Mouse (Mus musculus) heart, postnatal 0 days (tissue): ENCODE measurements at regions not wholly inside any gene's neighbourhood (a gene's known extent, or its start where the extent isn't known, plus 50 kb on each side); places are given as distances from the start of the nearest gene placed in this dataset.

Source experiments
- CTCF ChIP-seq: IDR thresholded peaks from 2 replicates; pipeline ENCODE4 v1.5.1; 2016; ENCODE audit warnings: antibody characterized with exemption, control low read depth, low read depth
- EP300 ChIP-seq: IDR thresholded peaks from 2 replicates; pipeline ENCODE4 v1.6.1; 2016; ENCODE audit warnings: antibody characterized with exemption, low read depth

GRCm38 (mm10) chr10:30426420-30426923 is 174.1 kb downstream of the Trmt11 start:
- TF ChIP-seq CTCF (no peak), EP300 (no peak)
